Mouse (Mus musculus): Measurements from ENCODE around the gene Sdk1.

GRCm38 (mm10) chr5:141897481-141897880 lies 656.2 kb downstream of the Sdk1 start:
- no peak for TF ChIP-seq POLR2A (IDR thresholded peaks at IDR 0.05; ENCODE audit: insufficient read depth, low read length)
- TF ChIP-seq CTCF (IDR thresholded peaks at IDR 0.05; ENCODE audit: low read depth, low read length), result no peak
